Mouse (Mus musculus): Measurements from ENCODE around the gene Cap1.

DNA sequence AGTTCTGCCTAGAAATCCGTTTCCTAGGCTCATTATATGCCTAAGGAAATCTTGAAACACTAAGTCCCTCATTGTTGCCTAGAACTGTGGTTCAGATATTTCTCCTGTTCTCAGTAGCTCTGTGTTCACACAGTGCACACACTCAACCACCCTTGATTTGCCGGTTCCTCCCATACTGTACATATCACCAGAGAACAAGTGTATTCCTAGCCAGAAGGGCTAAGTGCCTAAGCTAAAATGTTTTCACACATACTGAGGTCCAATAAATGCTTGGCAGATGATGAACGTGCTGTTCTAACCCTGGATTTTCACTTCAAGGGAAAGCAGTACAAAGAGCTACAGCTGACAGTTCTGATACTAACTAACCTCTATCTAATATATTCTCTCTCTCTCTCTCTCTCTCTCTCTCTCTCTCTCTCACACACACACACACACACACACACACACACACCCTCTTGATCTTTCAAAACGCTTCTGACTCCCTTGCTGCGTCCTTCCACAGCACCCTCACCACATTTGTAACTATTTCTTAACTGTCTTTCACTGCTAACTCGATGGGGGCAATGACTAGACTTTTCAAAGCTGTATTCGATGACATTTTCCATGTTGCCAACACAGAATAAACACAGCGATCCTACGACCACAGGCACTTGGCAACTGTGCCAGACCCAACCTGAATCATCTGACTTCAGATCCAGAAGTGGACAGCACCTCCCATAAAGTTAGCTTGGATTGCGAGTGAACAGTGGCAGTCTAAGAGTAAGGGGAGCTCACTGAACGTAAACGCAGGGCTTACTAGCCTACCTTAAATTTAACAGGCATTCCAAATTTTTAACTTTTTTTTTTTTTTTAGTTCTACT is 1.1 kb downstream of the Cap1 start:
- TF ChIP-seq POLR2A (IDR thresholded peaks at IDR 0.05; ENCODE audit: borderline replicate concordance, insufficient read depth, low read length) (no peak), CTCF (IDR thresholded peaks at IDR 0.05; ENCODE audit: borderline replicate concordance, insufficient read depth, low read depth, low read length) (no peak)
